Mouse (Mus musculus) midbrain, embryonic 15.5 days (tissue): Measurements from ENCODE around the gene Il12rb2. TPM values are rescaled to one million over a fixed set of nuclear protein-coding genes. Genes with fewer than 3 reads are reported as not detected.

Experiments
- ATAC-seq: fragments of 200-750 bp; cut with Nextera tagmentation; replicated peaks from 2 replicates; pipeline ENCODE4 v1.8.0; 2017; ENCODE audit warnings: moderate TSS enrichment
- H3K27ac ChIP-seq: fragments of 300-500 bp; sonication (generic); 2 replicates; pipeline ENCODE4 v1.5.1; 2015; ENCODE audit warnings: mild to moderate bottlenecking, inconsistent platforms
- H3K27me3 ChIP-seq: fragments of 300-500 bp; sonication (generic); replicated peaks from 2 replicates; pipeline ENCODE4 v1.6.1; 2015; ENCODE audit warnings: inconsistent platforms
- H3K36me3 ChIP-seq: fragments of 300-500 bp; sonication (generic); replicated peaks from 2 replicates; pipeline ENCODE4 v1.6.1; 2015; ENCODE audit warnings: inconsistent platforms
- H3K4me1 ChIP-seq: fragments of 300-500 bp; sonication (generic); 2 replicates; pipeline ENCODE4 v1.6.1; 2015; ENCODE audit warnings: inconsistent platforms
- H3K4me2 ChIP-seq: fragments of 300-500 bp; sonication (generic); 2 replicates; pipeline ENCODE4 v1.6.1; 2015; ENCODE audit warnings: inconsistent platforms, mild to moderate bottlenecking, moderate library complexity
- H3K4me3 ChIP-seq: fragments of 300-500 bp; sonication (generic); 2 replicates; pipeline ENCODE4 v1.5.1; 2015; ENCODE audit warnings: mild to moderate bottlenecking, inconsistent platforms
- H3K9ac ChIP-seq: fragments of 300-500 bp; sonication (generic); 2 replicates; pipeline ENCODE4 v1.6.1; 2015; ENCODE audit warnings: mild to moderate bottlenecking, inconsistent platforms
- H3K9me3 ChIP-seq: fragments of 300-500 bp; sonication (generic); 2 replicates; pipeline ENCODE4 v1.6.1; 2016; ENCODE audit warnings: inconsistent platforms
- WGBS: fragments of 180-500 bp; shearing (Covaris S2); methylation state at CpG from one replicate; pipeline ENCODE4 v1.1.7; 2015; ENCODE audit warnings: mixed read lengths; 5-methylcytosine and 5-hydroxymethylcytosine counted together
- polyA plus RNA-seq: library from polyadenylated mRNA; unstranded; fragments of >200 nt; fragmentation: Nextera tagmentation; extraction: Ambion mirVana; gene quantifications from 2 replicates; pipeline ENCODE4 v1.2.1, GENCODE M21; 2015

Il12rb2 gene
- polyA plus RNA-seq, 1 experiment from 2014 or later: 0.05 TPM

GRCm38 (mm10) chr6:67243765-67244420 is 132.1 kb downstream of the Il12rb2 start:
- WGBS: 95% methylated on average over 7 of the region's 7 CpGs
- Histone ChIP-seq H3K9ac (no peak overlapping the region), H3K9me3 (no peaks in the 10 kb centered on the region), H3K4me2 (no peak overlapping the region), H3K27me3 (no peaks in the 10 kb centered on the region), H3K36me3 (no peaks in the 10 kb centered on the region), H3K27ac (no peak overlapping the region), H3K4me3 (no peak overlapping the region), H3K4me1 (no peaks in the 10 kb centered on the region)
- no peak for ATAC-seq

Other genes with a start within 250 kb of the Il12rb2 start
- gene Serbp1, start 138.0 kb downstream of the Il12rb2 start, polyA plus RNA-seq: 273 and 287 TPM in 2 replicates
- gene Il23r, start 115.7 kb upstream of the Il12rb2 start, polyA plus RNA-seq: not detected in 2 replicates
- 1.5 and 2.1 TPM in 2 replicates for gene Tacstd2, start 159.6 kb upstream of the Il12rb2 start, polyA plus RNA-seq